Mouse (Mus musculus) forebrain, embryonic 14.5 days (tissue): Measurements from ENCODE around the gene Mid1. TPM values are rescaled to one million over a fixed set of nuclear protein-coding genes. Genes with fewer than 3 reads are reported as not detected.

ENCODE experiments used
- ATAC-seq: fragments of 200-750 bp; cut with Nextera tagmentation; 2 replicates; pipeline ENCODE4 v1.8.0; 2017; ENCODE audit warnings: mild to moderate bottlenecking, moderate library complexity
- DNase-seq: peaks from one replicate; pipeline ENCODE4 v3.0.0-alpha.2; 2015; ENCODE audit warnings: low spot score
- H3K27ac ChIP-seq: fragments of 300-500 bp; sonication (generic); 2 replicates; pipeline ENCODE4 v1.5.1; 2014; ENCODE audit warnings: low read depth, mild to moderate bottlenecking, control low read depth, low read length, moderate library complexity
- H3K27me3 ChIP-seq: fragments of 300-500 bp; sonication (generic); replicated peaks from 2 replicates; pipeline ENCODE4 v1.6.1; 2014; ENCODE audit warnings: low read length, control low read depth, mixed read lengths; ENCODE audit not compliant: control insufficient read depth, insufficient read depth
- H3K36me3 ChIP-seq: fragments of 300-500 bp; sonication (generic); 2 replicates; pipeline ENCODE4 v1.6.1; 2014; ENCODE audit warnings: low read length, control low read depth; ENCODE audit not compliant: control insufficient read depth, insufficient read depth
- H3K4me1 ChIP-seq: fragments of 300-500 bp; sonication (generic); 2 replicates; pipeline ENCODE4 v1.6.1; 2014; ENCODE audit warnings: antibody characterized with exemption, low read length, control low read depth; ENCODE audit not compliant: control insufficient read depth, insufficient read depth
- H3K4me2 ChIP-seq: fragments of 300-500 bp; sonication (generic); 2 replicates; pipeline ENCODE4 v1.6.1; 2014; ENCODE audit warnings: mild to moderate bottlenecking, control low read depth, low read length
- H3K4me3 ChIP-seq: fragments of 300-500 bp; sonication (generic); 2 replicates; pipeline ENCODE4 v1.5.1; 2014; ENCODE audit warnings: low read depth, low read length, control low read depth
- H3K9ac ChIP-seq: fragments of 300-500 bp; sonication (generic); 2 replicates; pipeline ENCODE4 v1.6.1; 2014; ENCODE audit warnings: mild to moderate bottlenecking, low read length, control low read depth, moderate library complexity
- H3K9me3 ChIP-seq: fragments of 300-500 bp; sonication (generic); replicated peaks from 2 replicates; pipeline ENCODE4 v1.6.1; 2016; ENCODE audit warnings: low read length, control low read depth, mixed read lengths; ENCODE audit not compliant: control insufficient read depth
- WGBS: fragments of 180-500 bp; shearing (Covaris S2); extraction: QIAGEN DNeasy Blood & Tissue Kit; methylation state at CpG from one replicate; pipeline ENCODE4 v1.1.7; 2014; 5-methylcytosine and 5-hydroxymethylcytosine counted together
- polyA plus RNA-seq: library from polyadenylated mRNA; unstranded; fragments of >200 nt; fragmentation: Nextera tagmentation; extraction: Ambion mirVana; gene quantifications from 2 replicates; pipeline ENCODE4 v1.2.1, GENCODE M21; 2014

The Mid1 gene
- polyA plus RNA-seq, 1 experiment from 2014 or later, result 8.6 TPM

DNA sequence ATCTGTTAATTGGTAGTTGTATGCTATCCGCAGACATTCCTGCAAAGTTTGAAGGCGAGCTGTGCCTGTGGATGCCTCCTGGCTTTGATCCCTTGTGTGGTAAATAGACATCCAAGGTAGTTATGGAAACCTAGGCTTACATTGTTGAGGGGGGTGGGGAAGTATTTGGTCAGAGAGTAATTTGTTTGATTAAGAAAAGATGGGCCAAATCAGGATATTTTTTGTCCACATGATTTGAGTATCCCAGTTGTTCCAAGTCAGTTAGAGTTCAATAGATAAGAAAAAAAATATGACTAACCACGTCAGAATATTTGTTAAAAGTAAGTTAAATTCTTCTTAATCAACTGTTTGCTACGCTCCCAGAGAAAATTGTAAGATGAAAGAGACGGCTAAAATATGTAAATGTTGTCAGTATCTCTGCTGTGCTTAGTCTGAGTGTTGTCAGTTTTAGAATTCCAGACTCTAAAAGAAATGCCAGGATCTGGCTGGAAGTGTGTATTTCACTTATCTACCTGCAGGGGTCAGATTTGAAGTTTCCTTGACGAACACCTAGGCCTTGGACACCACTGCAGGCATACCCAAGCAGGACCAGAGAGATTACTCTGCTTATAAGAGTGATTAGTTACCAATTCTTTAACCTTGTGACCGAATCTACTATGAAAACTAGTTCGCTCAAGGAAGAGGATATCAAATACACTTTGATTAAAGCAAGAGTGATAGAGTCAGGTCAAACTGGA, 198.7 kb downstream of the Mid1 start:
- Histone ChIP-seq H3K4me1 (no peaks in the 10 kb centered on the region), H3K4me3 (no peak overlapping the region), H3K27me3 (0 out of 2 replicates have a peak, but pooled peaks cover 6% of the 10 kb centered on the region), H3K9me3 (no peaks in the 10 kb centered on the region), H3K4me2 (peak overlapping the region; percentile 59; the same call in 1 of the 2 replicates), H3K36me3 (no peaks in the 10 kb centered on the region), H3K9ac (no peak overlapping the region), H3K27ac (no peak overlapping the region)
- WGBS, result 35% methylated on average over 8 of the region's 8 CpGs
- no peak for ATAC-seq
- DNase-seq, result peak; percentile 43

DNA sequence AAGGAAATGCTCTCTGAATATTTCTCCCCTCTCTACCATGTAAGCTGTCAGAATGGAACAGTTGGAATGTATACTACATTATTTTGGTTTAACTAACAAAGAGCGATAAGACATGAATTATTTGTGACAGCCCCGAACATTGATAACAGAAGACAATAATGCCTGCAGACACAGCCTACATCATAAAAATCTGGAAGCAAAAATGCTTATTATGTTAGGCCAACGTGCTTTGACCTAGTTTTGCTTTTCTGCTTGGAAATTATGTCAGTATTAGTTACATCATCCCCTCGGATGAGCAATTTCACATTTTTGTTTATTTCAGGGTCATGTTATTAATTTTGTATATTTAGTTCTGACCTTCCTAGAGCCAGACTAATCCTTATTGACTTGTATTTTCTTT, 205.5 kb downstream of the Mid1 start:
- no peaks in the 10 kb centered on the region for H3K36me3 ChIP-seq
- no peaks in the 10 kb centered on the region for H3K4me1 ChIP-seq
- H3K4me3 ChIP-seq, result no peak overlapping the region
- WGBS, result 70% methylated on average over 4 of the region's 4 CpGs
- no peak overlapping the region for H3K27ac ChIP-seq
- H3K27me3 ChIP-seq, result no peaks in the 10 kb centered on the region
- no peaks in the 10 kb centered on the region for H3K9me3 ChIP-seq
- ATAC-seq (no peak), DNase-seq (no peak)
- no peak overlapping the region for H3K9ac ChIP-seq
- H3K4me2 ChIP-seq, result no peak overlapping the region

DNA sequence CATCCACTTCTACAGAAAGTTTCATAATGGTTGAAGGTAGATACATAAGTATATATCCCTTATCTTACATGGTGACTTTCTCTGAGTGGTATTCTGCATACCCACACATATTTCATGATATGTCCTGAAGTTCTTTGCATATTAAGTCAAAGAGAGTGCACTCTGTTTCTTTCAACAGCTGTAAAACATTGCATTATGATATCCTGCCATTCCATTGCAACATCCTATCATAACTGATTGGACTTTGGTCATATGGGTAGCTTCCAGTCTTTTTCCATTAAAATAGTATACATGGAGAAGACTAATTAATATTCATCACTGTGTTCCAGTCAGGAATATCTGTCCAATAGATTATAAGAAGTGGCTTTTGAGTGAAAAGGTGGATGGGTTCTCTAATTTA, 207.1 kb downstream of the Mid1 start:
- no peak for ATAC-seq
- no peak overlapping the region for H3K4me3 ChIP-seq
- DNase-seq, result no peak
- no peaks in the 10 kb centered on the region for H3K9me3 ChIP-seq
- H3K4me2 ChIP-seq, result no peak overlapping the region
- no peak overlapping the region for H3K27ac ChIP-seq
- H3K36me3 ChIP-seq, result no peaks in the 10 kb centered on the region
- no peaks in the 10 kb centered on the region for H3K4me1 ChIP-seq
- H3K9ac ChIP-seq, result no peak overlapping the region
- no peaks in the 10 kb centered on the region for H3K27me3 ChIP-seq

DNA sequence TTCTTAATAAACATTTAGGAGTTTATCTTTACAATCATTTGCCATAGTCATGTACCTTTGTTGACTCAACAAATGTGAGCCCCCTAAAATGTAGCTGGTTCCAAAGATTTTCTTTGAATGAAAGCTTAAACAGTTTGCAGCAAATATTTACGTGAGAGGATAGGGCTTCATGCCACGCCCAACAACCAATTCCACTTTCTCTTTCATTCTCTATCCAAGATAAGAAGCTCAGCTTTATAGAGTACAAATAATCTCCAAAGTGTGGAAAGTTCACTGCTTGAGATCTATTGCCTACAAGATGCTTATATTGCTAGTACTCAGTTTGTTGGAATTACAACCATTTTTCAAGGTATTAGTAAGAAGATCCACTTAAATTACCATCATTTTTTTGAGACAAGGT, 207.6 kb downstream of the Mid1 start:
- Histone ChIP-seq H3K4me3 (no peak overlapping the region), H3K36me3 (no peaks in the 10 kb centered on the region), H3K4me2 (no peak overlapping the region), H3K27ac (no peak overlapping the region), H3K27me3 (no peaks in the 10 kb centered on the region), H3K9me3 (no peaks in the 10 kb centered on the region), H3K9ac (no peak overlapping the region), H3K4me1 (no peaks in the 10 kb centered on the region)
- DNase-seq (no peak), ATAC-seq (no peak)
- 78% methylated on average over 2 of the region's 2 CpGs for WGBS

DNA sequence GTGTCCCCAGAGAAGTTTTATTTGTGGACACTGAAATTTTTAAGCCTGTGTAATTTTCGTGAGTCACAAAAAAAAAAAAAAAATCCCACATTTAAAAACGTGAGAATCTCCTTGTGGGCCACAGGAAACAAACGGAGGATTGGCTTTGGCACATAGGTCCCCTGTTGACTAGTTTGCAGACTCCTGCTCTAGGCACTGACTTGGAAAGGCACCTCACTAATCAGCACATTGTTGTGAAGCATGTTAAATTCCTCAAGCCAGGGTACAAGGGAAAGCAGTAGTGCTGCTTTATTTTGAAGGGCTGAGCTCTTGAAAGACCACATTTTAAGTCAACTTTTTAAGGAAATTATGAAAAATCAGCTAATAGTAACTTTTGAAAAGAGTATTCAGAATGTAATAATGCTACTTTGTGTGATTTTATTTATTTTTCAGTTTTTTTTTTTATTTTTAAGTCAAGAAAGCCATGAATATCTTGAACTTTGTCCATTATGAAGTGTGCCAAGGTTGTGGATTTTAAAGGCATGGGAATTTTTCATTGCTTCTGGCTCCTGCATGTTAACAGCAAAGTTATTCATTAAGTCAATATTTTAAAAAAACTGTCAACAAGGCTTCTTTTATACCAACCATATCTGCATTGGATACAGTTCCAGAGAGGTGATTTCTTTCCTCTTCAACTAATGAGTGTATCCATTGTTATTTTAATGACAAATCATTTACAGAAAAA, 214.4 kb downstream of the Mid1 start:
- DNase-seq (no peak), ATAC-seq (no peak)
- Histone ChIP-seq H3K36me3 (no peaks in the 10 kb centered on the region), H3K27ac (no peak overlapping the region), H3K4me3 (no peak overlapping the region), H3K9ac (no peak overlapping the region), H3K9me3 (no peaks in the 10 kb centered on the region), H3K4me1 (no peaks in the 10 kb centered on the region), H3K4me2 (no peak overlapping the region), H3K27me3 (no peaks in the 10 kb centered on the region)
- WGBS, result 16% methylated on average over 3 of the region's 3 CpGs

DNA sequence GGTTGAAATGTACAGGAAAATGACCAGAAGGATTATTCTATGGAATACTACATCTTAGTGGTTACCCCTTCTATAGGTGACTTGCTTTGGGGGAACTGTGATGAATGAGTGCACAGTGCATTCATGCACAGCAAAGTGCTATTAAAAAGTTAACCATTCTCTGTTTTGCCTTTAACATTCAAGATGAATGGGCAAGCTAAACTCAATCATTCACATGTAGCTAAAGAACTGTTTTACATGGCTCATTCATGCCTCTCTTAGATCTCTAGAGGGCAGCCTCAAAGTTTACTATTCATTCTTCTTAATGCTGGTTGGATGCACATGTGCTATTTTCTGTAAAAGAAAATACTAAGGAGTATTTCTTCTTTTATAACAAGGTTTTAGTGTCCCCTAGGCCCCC, 217.9 kb downstream of the Mid1 start:
- H3K9me3 ChIP-seq, result no peaks in the 10 kb centered on the region
- H3K36me3 ChIP-seq, result no peaks in the 10 kb centered on the region
- H3K4me1 ChIP-seq, result no peaks in the 10 kb centered on the region
- no peak overlapping the region for H3K27ac ChIP-seq
- no peak overlapping the region for H3K4me2 ChIP-seq
- DNase-seq (no peak), ATAC-seq (no peak)
- no peaks in the 10 kb centered on the region for H3K27me3 ChIP-seq
- H3K9ac ChIP-seq, result no peak overlapping the region
- H3K4me3 ChIP-seq, result no peak overlapping the region

DNA sequence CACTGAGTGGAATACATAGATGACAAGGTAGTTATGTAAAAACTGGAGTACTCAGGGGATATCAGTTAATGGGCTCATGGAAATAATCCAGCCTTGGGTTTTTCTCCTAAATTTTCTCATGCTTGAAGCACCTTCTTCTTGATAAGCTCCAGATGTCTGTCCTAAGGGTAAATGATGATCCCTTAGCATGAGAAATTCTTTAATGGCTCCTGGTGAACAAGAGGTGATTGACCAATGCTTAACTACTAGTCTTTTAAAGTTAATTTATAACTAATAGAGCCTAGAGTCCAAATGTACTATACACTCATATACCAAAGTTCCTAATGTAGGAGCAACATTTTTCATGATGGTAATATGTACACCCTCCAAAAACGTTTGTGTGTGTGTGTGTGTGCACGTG, 218.7 kb downstream of the Mid1 start:
- 54% methylated on average over 2 of the region's 2 CpGs for WGBS
- H3K36me3 ChIP-seq, result no peaks in the 10 kb centered on the region
- H3K27me3 ChIP-seq, result no peaks in the 10 kb centered on the region
- no peak overlapping the region for H3K9ac ChIP-seq
- H3K4me1 ChIP-seq, result no peaks in the 10 kb centered on the region
- no peak overlapping the region for H3K27ac ChIP-seq
- H3K4me3 ChIP-seq, result no peak overlapping the region
- no peak for DNase-seq
- ATAC-seq, result no peak
- no peak overlapping the region for H3K4me2 ChIP-seq
- H3K9me3 ChIP-seq, result no peaks in the 10 kb centered on the region

DNA sequence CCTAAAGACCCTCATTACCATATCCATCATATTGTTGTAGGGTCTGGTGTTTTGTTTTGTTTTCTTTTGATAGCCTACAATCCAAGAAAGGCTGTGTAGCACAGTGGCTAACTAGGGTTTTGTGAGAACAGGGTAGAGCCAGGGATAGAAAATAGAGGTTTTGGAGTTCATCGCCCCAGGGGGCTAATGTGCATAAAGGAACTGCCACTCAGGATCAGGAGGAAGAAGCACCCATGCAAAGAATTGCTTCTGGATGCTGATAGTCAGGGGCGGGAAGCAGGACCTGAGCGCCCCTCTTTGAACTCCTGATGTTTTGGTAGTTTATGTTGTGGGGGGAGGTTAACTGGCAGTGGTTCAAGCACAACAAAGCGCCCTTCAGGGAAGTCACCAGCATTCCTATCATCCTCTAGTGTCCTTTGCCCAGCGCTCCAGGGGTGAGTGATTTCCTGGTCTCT, 221.1 kb downstream of the Mid1 start:
- H3K36me3 ChIP-seq, result no peaks in the 10 kb centered on the region
- H3K27ac ChIP-seq, result no peak overlapping the region
- H3K4me3 ChIP-seq, result no peak overlapping the region
- H3K9ac ChIP-seq, result no peak overlapping the region
- DNase-seq (peak; percentile 55), ATAC-seq (peak; percentile 77)
- no peaks in the 10 kb centered on the region for H3K9me3 ChIP-seq
- H3K27me3 ChIP-seq, result 0 out of 2 replicates have a peak, but pooled peaks cover 7% of the 10 kb centered on the region
- H3K4me1 ChIP-seq, result no peaks in the 10 kb centered on the region
- 10% methylated on average over 5 of the region's 5 CpGs for WGBS
- H3K4me2 ChIP-seq, result no peak overlapping the region

DNA sequence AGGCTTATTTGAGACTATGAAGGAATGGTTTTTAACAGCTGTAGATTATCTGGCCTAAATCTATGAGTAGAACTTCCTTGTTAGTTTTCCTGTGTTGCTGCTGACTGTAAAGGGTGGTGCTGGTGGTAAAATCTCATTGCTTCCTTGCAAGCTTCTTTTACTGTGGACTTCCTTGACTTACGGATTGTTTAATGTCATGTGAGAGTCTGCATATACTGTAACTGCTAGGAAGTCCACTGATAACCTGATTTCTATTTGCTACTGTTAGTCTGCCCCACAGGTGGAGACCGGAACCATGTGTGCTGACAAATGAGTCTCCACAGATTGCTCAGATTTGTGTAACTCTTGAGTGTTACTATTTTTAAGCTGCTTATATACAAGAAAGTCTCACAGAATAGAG, 224.9 kb downstream of the Mid1 start:
- H3K9ac ChIP-seq, result no peak overlapping the region
- ATAC-seq (no peak), DNase-seq (no peak)
- H3K4me2 ChIP-seq, result no peak overlapping the region
- H3K27ac ChIP-seq, result no peak overlapping the region
- H3K27me3 ChIP-seq, result 0 out of 2 replicates have a peak, but pooled peaks cover 7% of the 10 kb centered on the region
- no peaks in the 10 kb centered on the region for H3K9me3 ChIP-seq
- H3K4me1 ChIP-seq, result no peaks in the 10 kb centered on the region
- H3K4me3 ChIP-seq, result no peak overlapping the region
- no peaks in the 10 kb centered on the region for H3K36me3 ChIP-seq
- WGBS, result 91% methylated on average over 2 of the region's 2 CpGs
